ENCODE assay signal across 8 mouse cellular contexts in genomic region chr8:108897347-108898100, GRCm38 (mm10).
DNase-seq lines count a peak whose midpoint lies in the region; ATAC-seq lines count a peak whose summit lies in the region.

No protein-coding gene starts in this region.

- H3K9me3 ChIP-seq in heart, embryonic 10.5 days: no peaks in the 10 kb centered on the region
- no peaks in the 10 kb centered on the region for H3K9me3 ChIP-seq in lung, embryonic 15.5 days
- H3K9me3 ChIP-seq in hindbrain, embryonic 13.5 days: no peaks in the 10 kb centered on the region
- H3K9me3 ChIP-seq in neural tube, embryonic 13.5 days: no peaks in the 10 kb centered on the region

- DNase-seq in heart, embryonic 10.5 days (ENCODE audit: low spot score): no peak
- DNase-seq in heart, postnatal 14 days: no peak
- no peak for DNase-seq in lung, postnatal 25 days (ENCODE audit: low spot score)
- no peak for DNase-seq in thymus, postnatal 10 days (ENCODE audit: low spot score in 2 of 2)
- DNase-seq in gastrocnemius, postnatal 14 days: no peak

- no peak overlapping the region for H3K4me3 ChIP-seq in heart, embryonic 10.5 days
- no peak overlapping the region for H3K4me3 ChIP-seq in lung, embryonic 15.5 days
- H3K4me3 ChIP-seq in hindbrain, embryonic 13.5 days: no peak overlapping the region
- no peak overlapping the region for H3K4me3 ChIP-seq in neural tube, embryonic 13.5 days

- no peak overlapping the region for H3K9ac ChIP-seq in lung, embryonic 15.5 days
- H3K9ac ChIP-seq in hindbrain, embryonic 13.5 days: no peak overlapping the region
- H3K9ac ChIP-seq in neural tube, embryonic 13.5 days: no peak overlapping the region

- H3K36me3 ChIP-seq in heart, embryonic 10.5 days: 0 out of 2 replicates have a peak, but pooled peaks cover 4% of the 10 kb centered on the region
- H3K36me3 ChIP-seq in lung, embryonic 15.5 days: no peaks in the 10 kb centered on the region
- no peaks in the 10 kb centered on the region; the same call in 1 of the 2 replicates for H3K36me3 ChIP-seq in hindbrain, embryonic 13.5 days
- H3K36me3 ChIP-seq in neural tube, embryonic 13.5 days: peaks cover 5% of the 10 kb centered on the region; the same call in 1 of the 2 replicates

- 0 out of 2 replicates have a peak overlapping the region, but pooled peaks have one; percentile 9 for H3K4me2 ChIP-seq in lung, embryonic 15.5 days
- H3K4me2 ChIP-seq in hindbrain, embryonic 13.5 days: no peak overlapping the region
- no peak overlapping the region for H3K4me2 ChIP-seq in neural tube, embryonic 13.5 days

- WGBS in heart, embryonic 10.5 days: 51% methylated on average over 7 of the region's 7 CpGs
- WGBS in lung, embryonic 15.5 days: 48% methylated on average over 7 of the region's 7 CpGs
- WGBS in hindbrain, embryonic 13.5 days: 61% methylated on average over 7 of the region's 7 CpGs
- 49% methylated on average over 7 of the region's 7 CpGs for WGBS in neural tube, embryonic 13.5 days

- peaks cover 83% of the 10 kb centered on the region for H3K4me1 ChIP-seq in heart, embryonic 10.5 days
- H3K4me1 ChIP-seq in lung, embryonic 15.5 days: peaks cover 70% of the 10 kb centered on the region
- H3K4me1 ChIP-seq in hindbrain, embryonic 13.5 days (replicated peaks): peaks cover 78% of the 10 kb centered on the region
- peaks cover 86% of the 10 kb centered on the region for H3K4me1 ChIP-seq in neural tube, embryonic 13.5 days (replicated peaks)

- H3K27ac ChIP-seq in heart, embryonic 10.5 days: peak overlapping the region; percentile 49; the same call in 1 of the 2 replicates
- peak overlapping the region; percentile 90 for H3K27ac ChIP-seq in lung, embryonic 15.5 days
- H3K27ac ChIP-seq in hindbrain, embryonic 13.5 days: peak overlapping the region; percentile 73
- peak overlapping the region; percentile 46; the same call in 1 of the 2 replicates for H3K27ac ChIP-seq in neural tube, embryonic 13.5 days (replicated peaks)

- H3K27me3 ChIP-seq in heart, embryonic 10.5 days (ENCODE audit: insufficient read depth, poor library complexity, severe bottlenecking): no peaks in the 10 kb centered on the region
- H3K27me3 ChIP-seq in lung, embryonic 15.5 days: no peaks in the 10 kb centered on the region
- H3K27me3 ChIP-seq in hindbrain, embryonic 13.5 days: 0 out of 2 replicates have a peak, but pooled peaks cover 18% of the 10 kb centered on the region
- H3K27me3 ChIP-seq in neural tube, embryonic 13.5 days: no peaks in the 10 kb centered on the region

- intact Hi-C loops in heart, postnatal 14 days (cut with DNase I): loop anchor here (5.0 kb wide), 1 partner anchor 100 kb away; no protein-coding TSS in a partner anchor
- intact Hi-C loops in gastrocnemius, postnatal 14 days (cut with DNase I; ENCODE audit: low total_unique reads): no loop called here

- peak; percentile 20; the same call in 1 of the 2 replicates for ATAC-seq in lung, embryonic 15.5 days (ENCODE audit: borderline replicate concordance, extremely low read depth, low FRiP score, low TSS enrichment)
- no peak for ATAC-seq in hindbrain, embryonic 13.5 days (ENCODE audit: low FRiP score)
- no peak for ATAC-seq in neural tube, embryonic 13.5 days (ENCODE audit: low read depth)
